Mouse (Mus musculus) testis, adult 2 months (tissue): ENCODE measurements around the gene Arl14ep.

Experiments used
- CTCF ChIP-seq: fragments of 200-500 bp; IDR thresholded peaks from 2 replicates; pipeline ENCODE4 v1.5.1; 2012; ENCODE audit warnings: low read depth, mild to moderate bottlenecking, inconsistent platforms, low read length, moderate library complexity; ENCODE audit not compliant: control insufficient read depth, insufficient read depth, insufficient replicate concordance
- POLR2A ChIP-seq: fragments of 200-500 bp; IDR thresholded peaks from 2 replicates; pipeline ENCODE4 v1.6.1; 2012; ENCODE audit warnings: low read depth, mild to moderate bottlenecking, inconsistent platforms, low read length, moderate library complexity; ENCODE audit not compliant: control insufficient read depth

- no peak for TF ChIP-seq POLR2A
- no peak for TF ChIP-seq CTCF
Measured at GRCm38 (mm10) chr2:106935681-106936080, 38.5 kb downstream of the Arl14ep start.
